25 mouse cellular contexts compared by ENCODE assay signal in the genomic region with DNA sequence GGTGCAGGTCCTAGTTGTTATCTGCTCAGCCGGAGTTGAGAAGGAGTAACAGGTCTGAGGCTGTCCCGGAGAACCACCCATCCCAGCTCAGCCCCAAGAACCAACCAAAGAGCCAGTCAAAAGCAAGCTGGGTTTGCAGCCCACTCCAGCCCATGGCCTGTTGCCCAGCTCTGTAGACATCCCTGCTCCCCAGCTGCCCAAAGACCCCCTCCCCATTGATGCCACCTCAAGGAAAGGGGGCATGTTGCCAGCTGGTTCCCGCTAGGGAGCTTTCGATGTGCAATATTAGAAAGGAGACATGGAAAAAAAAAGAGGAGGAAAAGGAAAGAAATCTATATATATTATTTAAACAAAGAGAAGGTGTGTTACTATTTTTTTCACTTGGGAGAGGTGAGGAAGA. TPM values are rescaled to one million over a fixed set of nuclear protein-coding genes. Genes with fewer than 3 reads are reported as not detected.
"Had no signal": no experiment of that assay in that cellular context is flagged by ENCODE, and none has a peak within 500 bp of the region (broad histone marks: within the 10 kb centered on the region; RNA-seq: fewer than 3 reads in every experiment).

No protein-coding gene starts in this region.

- H3K4me2 ChIP-seq: lung, embryonic 14.5 days; midbrain, embryonic 12.5 days; neural tube, embryonic 13.5 days; neural tube, embryonic 15.5 days had no signal

- H3K27ac ChIP-seq: midbrain, embryonic 10.5 days; midbrain, embryonic 12.5 days; neural tube, embryonic 13.5 days; neural tube, embryonic 15.5 days had no signal

- H3K36me3 ChIP-seq: midbrain, embryonic 12.5 days; neural tube, embryonic 13.5 days; neural tube, embryonic 15.5 days had no signal

- H3K9me3 ChIP-seq: midbrain, embryonic 10.5 days; midbrain, embryonic 12.5 days; neural tube, embryonic 13.5 days; neural tube, embryonic 15.5 days had no signal

- DNase-seq: lung, adult 18-20 months; lung, embryonic 14.5 days; lung, postnatal 10 days; midbrain, embryonic 14.5 days; retina, postnatal 1 day; right cerebral cortex, adult 18-20 months; right cerebral cortex, postnatal 25 days; right cerebral cortex, postnatal 4 days; spleen, adult 18-20 months; thymus, adult 18-20 months; thymus, postnatal 14 days had no signal

- H3K27me3 ChIP-seq: midbrain, embryonic 12.5 days; neural tube, embryonic 13.5 days; neural tube, embryonic 15.5 days had no signal

- H3K9ac ChIP-seq: lung, embryonic 14.5 days; midbrain, embryonic 12.5 days; neural tube, embryonic 13.5 days; neural tube, embryonic 15.5 days had no signal

- H3K4me3 ChIP-seq: midbrain, embryonic 10.5 days; midbrain, embryonic 12.5 days; myocyte; neural tube, embryonic 13.5 days; neural tube, embryonic 15.5 days had no signal

- H3K4me1 ChIP-seq: midbrain, embryonic 12.5 days; neural tube, embryonic 13.5 days; neural tube, embryonic 15.5 days had no signal

- ATAC-seq: midbrain, embryonic 16.5 days had no signal

RNA-seq across cellular contexts. Expression of gene Orm1, which starts 11.0 kb away (rescaled TPM):
- polyA plus RNA-seq: lung, embryonic 14.5 days; lung, embryonic 16.5 days; midbrain, embryonic 10.5 days; midbrain, embryonic 12.5 days; midbrain, embryonic 14.5 days; midbrain, embryonic 16.5 days; myocyte; neural tube, embryonic 11.5 days; neural tube, embryonic 13.5 days; neural tube, embryonic 15.5 days; small intestine, adult 2 months; stomach, embryonic 14.5 days had no signal

RNA-seq across cellular contexts. Expression of gene Orm3, which starts 22.6 kb away (rescaled TPM):
- total RNA-seq: megakaryocyte, adult 5-6 weeks; megakaryocyte-erythroid progenitor cell, adult 5-6 weeks had no signal
- polyA plus RNA-seq: liver, embryonic 16.5 days; lung, embryonic 14.5 days; lung, embryonic 16.5 days; midbrain, embryonic 10.5 days; midbrain, embryonic 12.5 days; midbrain, embryonic 14.5 days; midbrain, embryonic 16.5 days; neural tube, embryonic 11.5 days; neural tube, embryonic 13.5 days; neural tube, embryonic 15.5 days; small intestine, adult 2 months; stomach, embryonic 14.5 days; thymus, postnatal 0 days had no signal

RNA-seq across cellular contexts. Expression of gene Orm2, which starts 28.8 kb away (rescaled TPM):
- total RNA-seq: megakaryocyte, adult 5-6 weeks; megakaryocyte-erythroid progenitor cell, adult 5-6 weeks had no signal
- polyA plus RNA-seq: liver, embryonic 16.5 days; lung, embryonic 14.5 days; lung, embryonic 16.5 days; midbrain, embryonic 10.5 days; midbrain, embryonic 12.5 days; midbrain, embryonic 14.5 days; midbrain, embryonic 16.5 days; myocyte; neural tube, embryonic 11.5 days; neural tube, embryonic 13.5 days; neural tube, embryonic 15.5 days; small intestine, adult 2 months; stomach, embryonic 14.5 days had no signal
